Mouse (Mus musculus) 3T3-L1 (cell line): Measurements from ENCODE around the gene Gm614.

Experiments
- DNase-seq: peaks from one replicate; pipeline ENCODE4 v3.0.0-alpha.2; 2015; ENCODE audit warnings: low read depth, low spot score

Gene Gm614

DNA sequence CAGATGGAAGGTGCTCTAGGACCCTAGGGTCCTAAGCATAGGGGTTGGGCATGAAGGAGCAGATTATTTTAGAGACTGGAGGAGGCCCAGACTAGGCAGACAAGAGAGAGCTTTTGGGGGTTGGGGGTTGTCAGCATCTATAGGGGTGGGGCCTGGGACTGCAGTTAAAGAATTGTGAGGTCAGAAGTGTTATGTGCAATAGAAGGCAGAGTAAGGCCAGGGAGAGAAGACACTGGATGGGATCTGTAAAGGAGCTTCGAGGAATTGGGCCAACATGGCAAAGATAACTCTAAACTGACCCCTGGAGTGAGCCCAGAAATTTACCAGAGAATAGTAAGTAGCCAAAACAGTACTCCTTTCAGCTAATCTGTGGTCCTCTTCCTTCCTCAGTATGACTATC lies at the start of gene Gm614:
Gene Gm614, minus strand, starts transcription at position 101 of the 400 bp plus-strand sequence.
- no peak for DNase-seq

DNA sequence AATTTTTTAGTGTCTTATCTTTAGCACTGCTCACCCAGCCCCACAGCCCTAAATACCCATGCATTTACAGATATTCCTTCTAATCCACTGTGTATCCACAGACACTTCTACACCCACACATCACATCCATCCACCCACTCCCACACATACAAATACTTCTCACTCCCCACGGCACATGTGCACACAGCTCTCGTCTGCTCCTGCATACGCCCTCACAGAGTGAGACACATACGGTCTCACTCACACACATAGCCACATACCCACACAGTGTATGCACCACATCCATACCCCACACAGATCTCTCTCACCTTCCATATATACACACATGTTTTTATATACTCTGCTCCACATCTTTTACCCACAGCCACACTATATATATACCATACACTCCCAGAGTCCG lies 45.5 kb upstream of the Gm614 start:
- DNase-seq, result no peak

DNA sequence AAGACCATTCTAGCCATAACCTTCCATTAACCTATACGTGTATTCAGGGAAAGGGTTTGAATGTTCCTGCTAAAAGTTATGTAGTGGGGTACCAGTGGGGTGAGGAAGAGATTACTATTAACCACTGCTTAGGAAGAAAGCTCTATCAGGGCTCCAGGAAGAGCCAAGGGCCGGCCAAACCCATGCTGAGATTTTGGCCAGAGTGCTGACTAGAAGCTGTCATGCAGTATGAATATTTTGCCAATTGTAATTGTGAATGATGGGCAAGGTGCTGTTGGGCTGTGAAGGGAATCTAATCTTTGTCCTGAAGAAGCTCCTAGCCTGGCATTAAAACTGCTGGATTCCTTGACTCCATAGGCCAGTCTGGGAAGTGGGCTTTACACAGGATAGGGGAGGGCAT lies 40.9 kb upstream of the Gm614 start:
- DNase-seq, result no peak

DNA sequence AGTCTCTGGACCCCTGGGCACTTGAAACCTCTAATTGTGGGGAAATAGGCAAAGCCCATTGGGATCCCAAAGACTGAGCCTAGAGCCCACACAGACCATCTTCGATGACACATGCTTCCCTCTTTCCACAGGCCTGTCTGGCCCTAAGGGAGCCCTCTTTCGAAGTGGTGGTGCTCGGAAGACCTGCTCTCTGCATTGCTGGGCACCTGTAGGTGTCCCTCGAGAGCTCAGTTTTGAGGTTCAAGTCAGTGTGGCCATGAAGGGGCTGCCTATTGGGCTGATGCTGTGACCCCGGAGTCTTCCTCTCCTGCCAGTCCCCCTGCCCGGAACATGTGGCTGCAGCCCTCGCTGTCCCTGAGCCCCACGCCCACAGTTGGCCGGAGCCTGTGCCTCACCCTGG lies 37.9 kb upstream of the Gm614 start:
- DNase-seq, result no peak

DNA sequence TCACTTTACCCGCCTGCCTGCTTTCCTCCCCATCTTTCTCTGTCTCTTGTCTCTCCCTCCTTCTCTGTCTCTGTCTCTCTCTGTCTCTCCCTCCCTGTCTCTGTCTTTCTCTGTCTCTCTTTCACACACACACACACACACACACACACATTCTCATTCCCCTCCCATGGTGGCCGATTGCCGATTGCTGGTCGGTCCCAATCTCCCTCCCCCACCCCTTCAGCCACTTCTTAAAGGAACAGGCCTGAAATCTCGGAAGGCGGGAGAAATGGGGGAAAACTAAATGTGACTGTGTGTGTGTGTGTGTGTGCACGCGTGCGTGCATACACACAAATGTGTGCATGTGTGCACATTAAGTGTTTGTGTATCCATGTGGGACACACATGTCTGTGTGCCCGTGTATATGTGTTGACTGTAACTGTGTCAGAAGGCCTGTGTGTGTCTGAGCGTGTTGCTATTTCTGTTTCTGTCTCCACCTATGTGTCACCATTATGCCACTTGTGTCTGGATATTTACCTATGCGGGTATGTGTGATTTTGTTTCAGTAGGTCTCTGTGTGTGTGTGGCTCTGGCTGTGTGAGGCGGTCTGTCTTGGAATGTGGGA lies 36.7 kb upstream of the Gm614 start:
- no peak for DNase-seq

DNA sequence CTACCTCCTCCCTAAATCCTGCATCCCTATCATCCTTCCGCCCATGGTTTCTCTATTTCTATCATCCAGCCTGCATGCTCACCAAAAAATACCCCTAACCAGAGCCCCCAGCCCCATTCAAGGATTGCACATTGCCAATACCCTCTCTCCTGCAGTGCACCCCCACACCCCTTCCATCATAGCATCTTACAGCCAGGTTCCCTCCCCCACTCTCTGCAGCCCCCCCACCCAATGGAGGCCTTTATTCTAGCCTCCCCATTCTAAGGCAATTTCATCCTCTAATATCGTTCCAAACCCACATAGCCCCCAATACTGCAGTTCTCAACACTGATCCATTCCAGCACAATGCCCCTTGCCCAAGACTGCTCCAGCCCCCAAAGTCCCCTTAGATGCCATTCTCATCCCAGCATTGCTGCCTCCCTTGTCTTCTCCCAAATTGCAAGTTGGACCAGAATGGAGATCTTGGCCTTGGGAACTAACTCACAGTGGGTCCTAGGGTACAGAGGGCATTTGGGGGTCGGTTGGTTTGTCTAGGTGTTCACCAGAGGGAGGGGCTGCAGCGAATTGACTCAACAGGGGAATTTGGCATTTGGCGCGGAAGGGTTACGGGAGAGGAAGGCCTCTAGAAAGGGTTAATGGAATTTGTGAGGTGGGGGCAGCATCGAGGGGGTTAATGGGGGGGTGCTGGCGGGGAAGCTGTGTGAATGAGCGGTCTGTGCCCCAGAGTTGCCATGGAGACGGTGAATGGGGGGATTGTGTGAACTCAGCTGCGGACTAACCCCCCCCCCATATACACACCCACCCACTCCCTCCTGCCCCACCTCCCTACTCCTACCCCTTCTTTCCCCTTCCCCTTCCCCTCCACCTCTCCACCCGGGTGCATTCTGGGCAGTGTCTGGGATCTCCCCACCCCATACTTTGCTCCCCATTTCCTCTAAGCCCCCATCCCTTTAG lies 36.0 kb upstream of the Gm614 start:
- no peak for DNase-seq

DNA sequence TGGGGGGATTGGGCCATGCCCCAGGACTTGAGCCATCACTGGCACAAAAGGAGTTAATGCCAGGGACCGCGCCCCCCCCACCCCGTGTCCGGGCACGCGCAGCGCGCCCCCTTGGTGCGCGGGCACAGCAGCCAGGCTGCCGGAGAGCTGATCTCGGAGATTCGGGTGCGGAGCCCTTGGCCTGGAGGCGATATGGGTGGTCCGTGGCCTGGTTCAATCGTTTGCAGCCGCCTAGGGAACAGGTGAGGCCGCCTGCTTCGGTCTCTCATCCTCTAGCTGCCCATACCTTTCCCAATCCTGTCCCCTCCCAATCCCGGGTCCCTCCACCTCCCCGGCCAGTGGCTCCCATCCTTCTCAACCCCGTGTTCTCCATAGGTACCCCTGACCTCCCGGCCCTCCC lies 35.3 kb upstream of the Gm614 start, which contains the start of gene Nlgn3:
Gene Nlgn3, plus strand, starts transcription at position 114 of the 400 bp plus-strand sequence.
- no peak for DNase-seq

DNA sequence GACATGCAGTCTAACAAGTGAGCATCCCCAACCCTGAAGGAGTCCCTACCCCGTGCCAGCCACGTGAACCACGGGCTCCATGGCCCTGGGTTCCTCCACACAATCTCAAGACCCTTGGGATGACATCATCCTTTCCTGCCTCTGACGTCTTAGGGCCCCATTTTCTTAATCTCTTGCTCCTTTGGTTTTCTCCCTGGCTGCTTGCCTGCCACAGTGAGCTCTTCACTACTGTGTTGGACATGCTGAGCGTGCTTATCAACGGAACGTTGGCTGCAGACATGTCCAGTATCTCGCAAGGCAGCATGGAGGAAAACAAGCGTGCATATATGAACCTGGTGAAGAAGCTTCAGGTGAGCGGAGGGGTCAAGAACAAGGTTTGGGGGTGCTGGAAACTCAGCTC lies 26.3 kb upstream of the Gm614 start:
- no peak for DNase-seq

DNA sequence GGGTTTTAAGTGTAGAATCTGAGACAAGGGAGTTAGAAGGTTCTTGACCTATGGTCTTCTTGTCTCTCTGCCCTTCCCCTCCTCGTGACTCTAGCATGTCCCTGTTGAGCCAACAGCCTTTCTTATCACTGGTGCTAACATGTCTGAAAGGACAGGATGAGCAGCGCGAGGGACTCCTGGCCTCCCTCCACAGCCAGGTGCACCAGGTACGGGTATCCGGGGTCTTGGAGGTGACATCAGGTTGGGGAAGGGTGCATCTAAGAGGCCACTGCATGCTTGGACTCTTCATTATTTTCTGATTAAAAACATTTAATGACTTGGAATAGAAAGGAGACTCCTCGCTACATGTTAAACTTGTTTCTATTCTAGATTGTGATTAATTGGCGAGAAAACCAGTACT lies 25.2 kb upstream of the Gm614 start:
- no peak for DNase-seq

DNA sequence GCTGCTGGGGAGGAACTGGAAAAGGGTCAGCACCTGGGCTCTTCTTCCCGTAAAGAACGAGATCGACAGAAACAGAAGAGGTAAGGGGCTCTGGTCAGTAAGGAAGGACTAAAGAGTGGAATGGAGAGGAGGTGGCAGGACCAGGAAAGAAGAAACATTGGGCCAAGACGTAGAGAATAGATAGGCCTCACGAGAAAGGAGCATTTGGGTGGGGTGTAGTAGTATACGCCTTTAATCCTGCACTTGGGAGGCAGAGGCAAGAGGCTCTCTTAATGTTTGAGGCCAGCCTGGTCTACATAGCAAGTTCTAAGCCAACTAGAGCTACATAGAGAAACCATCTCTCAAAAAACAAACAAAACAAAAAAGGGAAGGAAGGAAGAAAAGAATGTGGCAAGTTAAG lies 24.6 kb upstream of the Gm614 start:
- DNase-seq, result no peak

DNA sequence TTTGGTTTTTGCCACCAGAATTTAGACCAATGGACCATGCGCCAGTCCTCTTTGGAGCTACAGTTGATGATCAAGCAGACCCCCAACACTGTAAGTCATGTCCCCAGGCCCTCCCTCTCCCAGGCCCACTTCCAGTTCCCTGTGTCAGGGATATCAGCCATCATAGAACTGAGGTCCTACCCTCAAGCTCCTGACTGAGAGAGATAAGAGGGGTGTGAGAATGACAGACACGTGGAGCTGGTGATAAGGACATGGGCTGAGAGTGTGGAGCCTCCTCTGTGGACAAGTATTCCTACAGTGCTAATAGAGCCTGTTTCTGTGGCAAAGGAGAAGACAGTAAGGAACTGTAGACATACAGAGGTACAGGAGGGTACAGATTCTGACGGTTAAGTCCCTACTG lies 23.8 kb upstream of the Gm614 start:
- no peak for DNase-seq

DNA sequence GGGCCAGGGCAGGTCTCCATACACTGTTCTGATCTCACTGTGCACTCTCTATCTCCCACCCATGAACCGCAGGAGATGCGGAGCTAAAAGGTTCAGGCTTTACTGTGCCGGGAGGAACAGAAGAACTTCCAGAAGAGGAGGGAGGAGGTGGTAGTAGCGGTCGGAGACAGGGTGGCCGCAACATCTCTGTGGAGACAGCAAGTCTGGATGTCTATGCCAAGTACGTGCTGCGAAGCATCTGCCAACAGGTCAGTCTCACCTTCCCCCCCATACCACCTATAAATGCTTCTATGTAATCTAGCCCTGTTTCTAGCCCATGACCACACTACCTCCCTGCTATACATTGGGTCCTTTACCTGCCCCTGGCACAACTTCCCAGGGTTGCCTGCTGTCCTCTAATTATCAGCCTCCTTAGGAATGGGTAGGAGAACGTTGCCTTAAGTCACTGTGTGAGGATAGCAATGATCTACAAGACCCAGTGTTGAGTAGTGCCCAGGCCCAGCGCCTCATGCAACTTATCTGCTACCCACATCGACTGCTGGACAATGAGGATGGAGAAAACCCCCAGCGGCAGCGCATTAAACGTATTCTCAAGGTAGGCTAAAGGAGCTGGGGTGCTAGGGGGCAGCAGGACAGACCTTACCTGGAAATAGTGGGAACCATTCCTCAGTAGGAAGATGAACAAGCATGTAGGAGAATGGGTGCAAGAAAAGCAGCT lies 22.3 kb upstream of the Gm614 start:
- DNase-seq, result no peak

DNA sequence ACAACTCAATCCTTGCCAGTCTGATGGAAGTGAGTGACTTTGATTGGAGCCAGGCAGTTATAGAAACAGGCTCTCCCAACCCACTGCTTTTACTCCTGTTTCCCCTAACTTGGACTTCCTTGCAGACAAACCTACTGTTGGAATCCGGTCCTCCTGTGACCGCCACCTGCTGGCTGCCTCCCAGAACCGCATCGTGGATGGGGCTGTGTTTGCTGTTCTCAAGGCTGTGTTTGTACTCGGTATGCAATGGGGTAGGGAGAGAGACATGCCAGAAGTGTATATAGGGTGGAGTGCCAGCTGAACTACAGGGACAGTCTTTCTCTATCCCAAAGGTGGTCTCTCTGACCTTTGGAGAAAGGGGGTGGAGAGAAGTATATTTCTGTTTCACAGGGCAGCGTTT lies 21.7 kb upstream of the Gm614 start:
- DNase-seq, result peak; percentile 72

DNA sequence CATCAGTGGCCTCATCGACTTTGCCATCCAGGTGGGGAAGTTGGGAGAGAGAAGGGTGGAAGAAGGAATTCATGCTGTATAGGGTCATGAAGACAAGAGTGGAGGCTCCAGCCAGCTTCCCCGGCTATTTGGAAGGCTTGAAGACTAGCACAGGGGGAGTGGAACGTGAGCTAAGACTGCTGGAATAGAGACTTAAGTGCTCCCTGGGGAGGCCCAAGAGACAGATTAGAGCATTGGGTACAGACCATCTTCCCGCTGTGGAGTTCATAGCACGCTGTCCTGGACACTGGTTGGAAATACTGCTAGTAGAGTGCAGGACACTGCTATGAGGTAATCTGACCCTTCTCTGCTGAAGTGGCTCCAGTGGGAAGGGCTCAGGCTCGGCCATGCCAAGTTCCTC lies 19.0 kb upstream of the Gm614 start:
- no peak for DNase-seq

DNA sequence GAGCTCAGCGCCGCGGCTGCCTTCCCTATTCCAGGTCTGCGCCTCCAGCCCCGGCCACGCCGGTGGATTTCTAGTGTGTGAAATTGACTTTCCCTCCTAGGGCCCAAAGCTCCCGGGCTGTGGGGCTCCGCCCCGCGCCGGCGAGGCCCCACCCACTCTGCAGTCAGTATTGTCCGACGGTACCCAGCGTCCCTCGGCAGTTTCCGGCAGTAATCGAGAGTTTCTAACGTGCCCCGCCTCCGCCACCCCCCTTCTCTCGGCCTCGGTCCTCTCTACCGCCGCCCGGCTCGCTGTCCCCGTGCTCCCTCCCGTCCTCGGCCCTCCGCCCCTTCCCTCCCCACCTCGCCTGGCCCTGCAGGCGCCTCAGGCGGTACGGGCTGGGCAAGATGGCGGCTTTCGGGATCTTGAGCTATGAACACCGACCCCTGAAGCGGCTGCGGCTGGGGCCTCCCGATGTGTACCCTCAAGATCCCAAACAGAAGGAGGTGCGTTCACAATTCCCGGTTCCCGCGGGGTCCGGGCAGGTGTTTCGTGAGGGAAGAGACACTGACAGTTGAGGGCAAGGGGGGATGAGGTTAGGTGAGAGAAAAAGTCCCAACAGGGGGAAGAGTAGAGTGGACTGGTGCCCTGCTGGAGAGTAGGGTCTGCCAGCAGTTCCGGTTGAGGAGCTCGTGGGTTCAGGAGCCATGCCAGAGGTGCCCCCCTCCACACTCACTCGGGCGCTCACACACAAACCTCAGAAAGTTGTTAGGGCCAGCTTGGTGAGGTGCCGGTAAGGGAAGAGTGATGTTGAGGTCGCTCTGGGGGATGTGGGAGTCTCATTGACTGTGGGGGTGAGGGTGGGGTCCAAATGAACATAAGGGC lies 10.3 kb upstream of the Gm614 start, which contains the start of gene Med12:
Gene Med12, plus strand, starts transcription at position 156 of the 864 bp plus-strand sequence.
- DNase-seq, result peak; percentile 89

DNA sequence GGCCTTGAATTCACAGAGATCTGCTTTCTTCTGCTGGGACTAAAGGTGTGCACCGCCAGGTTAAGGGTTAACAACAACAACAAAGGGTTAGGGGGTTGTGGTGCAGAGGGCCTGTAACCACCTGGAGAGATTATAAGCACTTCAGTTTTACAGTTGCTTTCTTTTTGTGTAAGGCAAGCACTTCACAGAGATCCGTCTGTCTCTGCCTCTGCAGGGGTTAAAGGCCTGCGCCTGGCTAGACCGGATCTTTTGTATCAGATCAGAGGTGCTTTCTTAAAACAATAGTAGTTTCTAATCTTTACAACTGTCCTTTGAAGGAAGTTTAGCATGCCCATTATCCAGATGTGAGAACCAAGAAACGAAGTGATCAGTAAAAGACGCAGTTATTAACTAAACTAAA lies 9.6 kb upstream of the Gm614 start:
- no peak for DNase-seq

DNA sequence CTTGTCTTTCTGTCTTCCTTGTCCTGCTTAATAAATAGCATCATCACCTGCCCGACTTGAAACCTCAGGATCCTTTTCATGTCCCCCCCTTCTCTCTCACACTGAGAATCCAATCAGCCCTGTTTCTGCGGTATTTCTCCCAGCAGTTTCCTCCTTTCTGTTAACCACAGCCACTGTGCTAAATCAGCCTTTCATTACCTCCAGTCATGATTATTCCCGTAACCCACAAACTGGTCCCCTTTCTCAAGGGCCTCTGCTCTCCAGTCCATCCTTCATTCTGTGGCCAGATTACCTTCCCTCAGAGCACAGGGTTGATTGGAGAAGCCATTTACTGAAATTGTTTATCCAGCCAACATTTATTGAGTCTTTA lies 4.9 kb upstream of the Gm614 start, which contains the start of gene Gm20489:
Gene Gm20489, minus strand, starts transcription at position 269 of the 370 bp plus-strand sequence.
- DNase-seq, result no peak

DNA sequence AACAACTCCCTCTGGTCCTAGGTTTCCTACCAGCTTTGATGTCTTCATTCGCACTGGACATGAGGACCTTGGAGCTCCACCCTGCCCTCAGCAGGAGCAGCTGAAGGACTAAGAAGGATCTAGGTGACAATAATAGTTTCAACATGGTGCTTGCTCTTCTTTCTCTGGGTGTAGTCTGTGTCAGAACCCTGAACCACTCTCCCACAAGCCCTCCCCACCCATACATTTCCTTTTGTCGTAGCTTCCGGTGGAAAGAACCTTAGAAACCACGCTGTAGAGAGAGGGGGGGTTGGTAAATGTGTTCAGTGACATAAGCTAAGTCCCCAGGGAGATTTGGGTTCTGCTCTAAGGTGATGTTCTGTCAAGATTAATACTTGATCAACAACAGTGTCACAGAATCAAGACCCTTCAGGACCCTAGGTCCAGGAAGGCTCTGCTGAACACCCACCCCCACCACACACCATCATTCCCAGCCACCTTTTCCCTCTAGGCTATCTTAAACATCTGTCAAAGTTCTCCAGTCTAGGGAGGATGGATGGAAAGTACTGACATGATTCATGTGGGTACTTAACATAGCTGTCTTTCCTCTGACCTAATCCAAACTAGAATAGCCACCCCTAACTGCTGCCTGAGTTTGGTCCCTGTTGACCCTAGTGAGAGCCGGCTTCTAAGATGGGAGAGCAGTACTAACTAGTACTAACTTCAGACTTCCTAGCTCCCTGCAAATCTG lies 4.4 kb upstream of the Gm614 start, which contains the start of gene Il2rg:
Gene Il2rg, minus strand, starts transcription at position 231 of the 730 bp plus-strand sequence.
- no peak for DNase-seq

DNA sequence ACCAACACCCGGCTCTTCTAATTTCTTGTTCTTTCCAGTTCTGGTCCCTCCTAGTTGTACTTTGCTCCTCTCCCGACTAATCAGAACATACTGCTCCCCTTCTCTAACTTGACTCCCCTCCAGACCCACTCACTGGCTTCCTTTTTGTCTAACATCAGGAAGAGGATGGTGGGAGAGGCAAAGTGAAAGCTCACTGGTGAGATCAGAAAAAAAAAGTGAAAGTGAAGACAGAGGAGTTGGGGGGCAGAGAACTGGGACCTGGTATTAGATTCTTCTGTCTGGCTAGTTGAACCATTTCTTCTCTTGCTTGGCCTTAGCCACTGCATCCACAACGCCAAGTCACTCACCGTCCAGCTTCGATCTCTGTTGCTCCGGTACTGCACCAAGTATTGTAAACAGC lies 2.8 kb upstream of the Gm614 start:
- DNase-seq, result no peak
